Mouse (Mus musculus) left cerebral cortex, postnatal 14 days (tissue): ENCODE measurements around the gene Ubr1. TPM values are rescaled to one million over a fixed set of nuclear protein-coding genes. Genes with fewer than 3 reads are reported as not detected.
"Not testable (repeated sequence)": the region's sequence is repeated elsewhere in the genome, so short reads cannot be mapped to it uniquely, and the experiment has no call there.

Experiments used
- DNase-seq, 2 experiments: peaks; one replicate each; pipeline ENCODE4 v3.0.0; 2021 to 2022; ENCODE audit warnings: low spot score in 2 of 2, mixed read lengths in 1 of 2
- intact Hi-C: fragments of 180-260 bp; cut with DNase I; formaldehyde crosslinking; loops from one replicate; pipeline ENCODE4 v1.15.1; 2025
- total RNA-seq, 2 experiments: library from RNA; stranded (reverse); gene quantifications; 2 replicates each; pipeline ENCODE4 v1.2.3; 2021

Ubr1 gene
- total RNA-seq, 2 experiments from 2014 or later = 39.3 to 40.4 TPM

GRCm38 (mm10) chr2:120977926-120978692, 7.6 kb upstream of the Ubr1 start:
- intact Hi-C loops = loop anchor here (2.0 kb wide), 1 partner anchor 125 kb away; no protein-coding TSS in a partner anchor
- DNase-seq = no peak

GRCm38 (mm10) chr2:120976990-120977925, 6.7 kb upstream of the Ubr1 start, which contains the start of gene Tmem62:
Gene Tmem62 (plus strand): TSS chr2:120977017.
- intact Hi-C loops = loop anchor here (2.0 kb wide), 1 partner anchor 126 kb away; no protein-coding TSS in a partner anchor
- DNase-seq = peak; percentile 38 to 41

GRCm38 (mm10) chr2:120976308-120976707, 5.8 kb upstream of the Ubr1 start:
- peak in 1 of 2 experiments; percentile 41 for DNase-seq
- intact Hi-C loops = loop anchor here (2.0 kb wide), 1 partner anchor 126 kb away; no protein-coding TSS in a partner anchor

- DNase-seq = no peak
- intact Hi-C loops = no loop called here
Measured at GRCm38 (mm10) chr2:120972964-120973363, 2.4 kb upstream of the Ubr1 start.

- intact Hi-C loops, DNase-seq: not testable (repeated sequence)
Measured at GRCm38 (mm10) chr2:120972257-120972656, 1.7 kb upstream of the Ubr1 start.

GRCm38 (mm10) chr2:120971766-120972165, 1.3 kb upstream of the Ubr1 start:
- DNase-seq = no peak
- intact Hi-C loops = no loop called here

- DNase-seq = peak in 1 of 2 experiments; percentile 20
- intact Hi-C loops = no loop called here
Measured at GRCm38 (mm10) chr2:120970045-120970539, 423 bp downstream of the Ubr1 start.

- DNase-seq = no peak
Measured at GRCm38 (mm10) chr2:120965486-120965885, 5.0 kb downstream of the Ubr1 start.

GRCm38 (mm10) chr2:120963110-120963509, 7.4 kb downstream of the Ubr1 start:
- no peak for DNase-seq
- intact Hi-C loops = no loop called here

More at GRCm38 (mm10) chr2:120965486-120965885, 5.0 kb downstream of the Ubr1 start:
- intact Hi-C loops = no loop called here

- intact Hi-C loops = no loop called here
- DNase-seq = no peak
Measured at GRCm38 (mm10) chr2:120960261-120960660, 10.3 kb downstream of the Ubr1 start.

- intact Hi-C loops = no loop called here
- no peak for DNase-seq
Measured at GRCm38 (mm10) chr2:120959827-120960226, 10.7 kb downstream of the Ubr1 start.

GRCm38 (mm10) chr2:120959363-120959762, 11.2 kb downstream of the Ubr1 start:
- intact Hi-C loops = no loop called here
- DNase-seq = no peak

- intact Hi-C loops = no loop called here
- DNase-seq = no peak
Measured at GRCm38 (mm10) chr2:120952176-120952938, 18.2 kb downstream of the Ubr1 start.

- intact Hi-C loops = no loop called here
- DNase-seq = peak; percentile 31 to 37
Measured at GRCm38 (mm10) chr2:120951208-120951607, 19.3 kb downstream of the Ubr1 start.

- intact Hi-C loops = no loop called here
Measured at GRCm38 (mm10) chr2:120933038-120933437, 37.5 kb downstream of the Ubr1 start.

GRCm38 (mm10) chr2:120909556-120909955, 61.0 kb downstream of the Ubr1 start:
- intact Hi-C loops = no loop called here

More at GRCm38 (mm10) chr2:120933038-120933437, 37.5 kb downstream of the Ubr1 start:
- DNase-seq = no peak

GRCm38 (mm10) chr2:120896361-120896760, 74.2 kb downstream of the Ubr1 start:
- no peak for DNase-seq
- intact Hi-C loops = no loop called here

More at GRCm38 (mm10) chr2:120909556-120909955, 61.0 kb downstream of the Ubr1 start:
- DNase-seq = no peak

GRCm38 (mm10) chr2:120887601-120888000, 82.9 kb downstream of the Ubr1 start:
- intact Hi-C loops = no loop called here
- no peak for DNase-seq

GRCm38 (mm10) chr2:120873192-120873591, 97.3 kb downstream of the Ubr1 start:
- intact Hi-C loops = no loop called here
- DNase-seq = peak in 1 of 2 experiments; percentile 17
